Mouse (Mus musculus): Measurements from ENCODE around the gene Edem3. TPM values are rescaled to one million over a fixed set of nuclear protein-coding genes. Genes with fewer than 3 reads are reported as not detected.

Gene Edem3
- polyA plus RNA-seq, 1 experiment from 2014 or later, result 9.8 TPM

- no peaks in the 10 kb centered on the region for H3K9me3 ChIP-seq (replicated peaks; ENCODE audit: control insufficient read depth, low read length)
- no peak overlapping the region for H3K27ac ChIP-seq (ENCODE audit: low read length)
- no peaks in the 10 kb centered on the region for H3K27me3 ChIP-seq (ENCODE audit: control insufficient read depth, insufficient read depth, low read length)
- H3K4me1 ChIP-seq (ENCODE audit: control insufficient read depth, insufficient read depth, low read length), result peaks cover 10% of the 10 kb centered on the region
- no peak overlapping the region for H3K9ac ChIP-seq (ENCODE audit: low read length)
- no peak overlapping the region for H3K4me3 ChIP-seq (ENCODE audit: low read length)
- no peak for ATAC-seq (replicated peaks; ENCODE audit: extremely low read depth, insufficient read depth, low FRiP score)
- H3K36me3 ChIP-seq (ENCODE audit: control insufficient read depth, insufficient read depth), result no peaks in the 10 kb centered on the region
- H3K4me2 ChIP-seq (ENCODE audit: low read depth, low read length), result no peak overlapping the region
- WGBS, result 63% methylated on average over 20 of the region's 20 CpGs
Observed at GRCm38 (mm10) chr1:151861334-151861995, 106.3 kb downstream of the Edem3 start.

- Histone ChIP-seq H3K4me1 (ENCODE audit: control insufficient read depth, insufficient read depth, low read length) (peaks cover 10% of the 10 kb centered on the region), H3K27ac (ENCODE audit: low read length) (no peak overlapping the region), H3K4me3 (ENCODE audit: low read length) (no peak overlapping the region), H3K9ac (ENCODE audit: low read length) (no peak overlapping the region), H3K4me2 (ENCODE audit: low read depth, low read length) (no peak overlapping the region), H3K9me3 (replicated peaks; ENCODE audit: control insufficient read depth, low read length) (no peaks in the 10 kb centered on the region), H3K36me3 (ENCODE audit: control insufficient read depth, insufficient read depth) (no peaks in the 10 kb centered on the region), H3K27me3 (ENCODE audit: control insufficient read depth, insufficient read depth, low read length) (no peaks in the 10 kb centered on the region)
- 92% methylated on average over 8 of the region's 8 CpGs for WGBS
- no peak for ATAC-seq (replicated peaks; ENCODE audit: extremely low read depth, insufficient read depth, low FRiP score)
Observed at GRCm38 (mm10) chr1:151862109-151862508, 106.9 kb downstream of the Edem3 start.

- H3K4me2 ChIP-seq (ENCODE audit: low read depth, low read length), result no peak overlapping the region
- no peaks in the 10 kb centered on the region for H3K27me3 ChIP-seq (ENCODE audit: control insufficient read depth, insufficient read depth, low read length)
- peaks cover 3% of the 10 kb centered on the region for H3K4me1 ChIP-seq (ENCODE audit: control insufficient read depth, insufficient read depth, low read length)
- no peak overlapping the region for H3K4me3 ChIP-seq (ENCODE audit: low read length)
- H3K27ac ChIP-seq (ENCODE audit: low read length), result no peak overlapping the region; the same call in 1 of the 2 replicates
- H3K36me3 ChIP-seq (ENCODE audit: control insufficient read depth, insufficient read depth), result no peaks in the 10 kb centered on the region
- no peak overlapping the region for H3K9ac ChIP-seq (ENCODE audit: low read length)
- no peaks in the 10 kb centered on the region for H3K9me3 ChIP-seq (replicated peaks; ENCODE audit: control insufficient read depth, low read length)
- no peak for ATAC-seq (replicated peaks; ENCODE audit: extremely low read depth, insufficient read depth, low FRiP score)
- 74% methylated on average over 17 of the region's 17 CpGs for WGBS
Observed at GRCm38 (mm10) chr1:151863135-151863796, 108.1 kb downstream of the Edem3 start.

- no peak overlapping the region for H3K9ac ChIP-seq (ENCODE audit: low read length)
- H3K9me3 ChIP-seq (replicated peaks; ENCODE audit: control insufficient read depth, low read length), result no peaks in the 10 kb centered on the region
- H3K27me3 ChIP-seq (ENCODE audit: control insufficient read depth, insufficient read depth, low read length), result no peaks in the 10 kb centered on the region
- H3K4me3 ChIP-seq (ENCODE audit: low read length), result no peak overlapping the region
- peaks cover 3% of the 10 kb centered on the region for H3K4me1 ChIP-seq (ENCODE audit: control insufficient read depth, insufficient read depth, low read length)
- H3K4me2 ChIP-seq (ENCODE audit: low read depth, low read length), result no peak overlapping the region
- 66% methylated on average over 12 of the region's 12 CpGs for WGBS
- H3K36me3 ChIP-seq (ENCODE audit: control insufficient read depth, insufficient read depth), result no peaks in the 10 kb centered on the region
- H3K27ac ChIP-seq (ENCODE audit: low read length), result no peak overlapping the region
- no peak for ATAC-seq (replicated peaks; ENCODE audit: extremely low read depth, insufficient read depth, low FRiP score)
Observed at GRCm38 (mm10) chr1:151863797-151864147, 108.6 kb downstream of the Edem3 start.

- WGBS, result 89% methylated on average over 6 of the region's 6 CpGs
- no peak overlapping the region for H3K9ac ChIP-seq (ENCODE audit: low read length)
- no peak overlapping the region for H3K27ac ChIP-seq (ENCODE audit: low read length)
- no peaks in the 10 kb centered on the region for H3K9me3 ChIP-seq (replicated peaks; ENCODE audit: control insufficient read depth, low read length)
- H3K4me1 ChIP-seq (ENCODE audit: control insufficient read depth, insufficient read depth, low read length), result peaks cover 3% of the 10 kb centered on the region
- no peaks in the 10 kb centered on the region for H3K27me3 ChIP-seq (ENCODE audit: control insufficient read depth, insufficient read depth, low read length)
- no peak overlapping the region for H3K4me2 ChIP-seq (ENCODE audit: low read depth, low read length)
- no peak overlapping the region for H3K4me3 ChIP-seq (ENCODE audit: low read length)
- no peak for ATAC-seq (replicated peaks; ENCODE audit: extremely low read depth, insufficient read depth, low FRiP score)
- no peaks in the 10 kb centered on the region for H3K36me3 ChIP-seq (ENCODE audit: control insufficient read depth, insufficient read depth)
Observed at GRCm38 (mm10) chr1:151864326-151864725, 109.2 kb downstream of the Edem3 start.

Other genes with a start within 250 kb of the Edem3 start
- gene Fam129a, start 184.2 kb upstream of the Edem3 start, polyA plus RNA-seq (2015; fragmentation: Nextera tagmentation; extraction: Ambion mirVana), result 11.9 and 13.7 TPM in 2 replicates

All from heart, embryonic 16.5 days (tissue).